Mouse (Mus musculus): ENCODE results near the gene Stap1.

The Stap1 gene

GRCm38 (mm10) chr5:86118457-86119094, 47.0 kb downstream of the Stap1 start:
- no peak for DNase-seq (ENCODE audit: low read depth in 2 of 2, low spot score in 2 of 2)

DNA sequence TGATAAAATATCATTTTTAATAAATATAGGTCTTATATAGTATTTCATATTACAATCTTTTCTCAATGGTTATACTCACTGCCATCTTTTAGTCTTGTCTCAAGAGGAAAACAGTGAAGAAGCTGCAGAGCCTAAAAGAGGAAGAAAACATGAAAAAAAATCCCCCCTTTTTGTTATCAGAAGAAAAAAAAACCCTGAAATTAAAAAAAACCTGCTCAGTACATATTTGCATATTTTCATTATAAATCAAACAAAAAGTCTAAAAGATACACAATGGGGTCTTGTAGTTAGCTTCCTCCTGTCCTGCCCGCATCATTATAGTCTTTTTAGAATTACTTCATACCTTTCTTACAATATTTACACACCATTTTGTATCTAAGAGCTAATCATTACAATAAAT, 57.2 kb downstream of the Stap1 start:
- DNase-seq (ENCODE audit: low read depth in 2 of 2, low spot score in 2 of 2) = no peak

GRCm38 (mm10) chr5:86129828-86130227, 58.3 kb downstream of the Stap1 start:
- DNase-seq (ENCODE audit: low read depth in 2 of 2, low spot score in 2 of 2) = no peak

Data from CD8-positive naive resting alpha-beta T cell, adult 2 months (primary cell).